Mouse (Mus musculus) erythroblast, embryonic 14.5 days (primary cell): ENCODE results near the gene Sdk1.

Experiments
- GATA1 ChIP-seq: IDR thresholded peaks from 2 replicates; pipeline ENCODE4 v1.6.1; 2012; ENCODE audit warnings: low read length, inconsistent platforms, mixed read lengths
- TAL1 ChIP-seq: IDR thresholded peaks from 3 replicates; pipeline ENCODE4 v1.6.1; 2012; ENCODE audit warnings: low read length, inconsistent platforms, mixed read lengths

GRCm38 (mm10) chr5:141311801-141312200, 70.5 kb downstream of the Sdk1 start:
- TF ChIP-seq GATA1: no peak
- no peak for TF ChIP-seq TAL1
